Mouse (Mus musculus): Measurements from ENCODE around the gene Leprot. TPM values are rescaled to one million over a fixed set of nuclear protein-coding genes. Genes with fewer than 3 reads are reported as not detected.

Leprot gene
- total RNA-seq, 2 experiments from 2014 or later: 103 to 138 TPM

DNA sequence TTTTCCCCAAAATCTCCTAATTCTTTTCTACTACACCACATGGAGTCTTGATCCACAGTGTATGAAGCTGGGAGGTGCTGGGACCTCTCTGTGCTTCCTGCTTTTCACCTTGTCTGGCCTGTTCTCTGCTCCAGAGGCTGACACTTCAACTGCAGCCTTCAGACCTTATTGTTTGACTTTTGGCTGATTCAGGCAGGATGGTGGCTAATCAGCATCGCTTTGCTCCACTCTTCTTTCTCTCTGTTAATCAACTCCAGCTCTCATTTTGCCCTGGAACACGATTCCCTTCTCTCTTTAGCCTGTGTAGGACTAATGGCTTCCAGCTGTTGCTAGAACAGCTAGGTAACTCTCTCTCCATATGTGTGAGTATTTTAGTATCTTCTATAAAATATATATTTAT, 59.7 kb downstream of the Leprot start:
- no peak for ATAC-seq (replicated peaks; ENCODE audit: low FRiP score, low TSS enrichment, poor library complexity, severe bottlenecking)

DNA sequence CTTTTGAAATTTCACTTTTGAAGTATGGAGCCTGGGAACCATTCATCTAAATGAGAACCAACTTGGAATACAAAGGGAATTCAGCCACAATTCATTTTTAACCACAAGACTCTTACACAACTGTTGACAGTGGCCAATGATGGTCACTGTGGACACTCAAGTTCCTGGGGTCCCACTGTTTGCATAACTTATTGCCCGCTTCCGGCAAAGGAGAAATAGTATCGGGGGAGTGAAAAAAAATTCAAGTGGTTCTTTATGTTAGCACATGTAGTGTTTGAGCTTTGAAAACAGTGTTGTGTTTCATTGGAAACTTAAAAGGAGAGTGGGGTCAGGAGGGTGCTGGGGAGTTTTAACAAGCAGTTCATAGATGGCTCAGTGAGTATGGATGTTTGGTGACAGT, 60.4 kb downstream of the Leprot start:
- no peak for ATAC-seq (replicated peaks; ENCODE audit: low FRiP score, low TSS enrichment, poor library complexity, severe bottlenecking)

Other genes with a start within 250 kb of the Leprot start
- 0.07 TPM in 1 of 2 replicates, not detected in the other for gene Ak4, start 228.4 kb upstream of the Leprot start, total RNA-seq (2014; fragmentation: Nextera tagmentation)
- 0.61 and 1.9 TPM in 2 replicates for gene Ak4, start 228.4 kb upstream of the Leprot start, total RNA-seq (2017)
- gene Dnajc6, start 151.1 kb upstream of the Leprot start, total RNA-seq (2014; fragmentation: Nextera tagmentation): 35.2 and 35.5 TPM in 2 replicates
- gene Dnajc6, start 151.1 kb upstream of the Leprot start, total RNA-seq (2017): 40.5 and 40.8 TPM in 2 replicates
- gene Lepr, start 69.7 kb downstream of the Leprot start, total RNA-seq (2014; fragmentation: Nextera tagmentation): not detected in 2 replicates
- gene Lepr, start 69.7 kb downstream of the Leprot start, total RNA-seq (2017): 0.11 TPM in 1 of 2 replicates, not detected in the other
- not detected in 2 replicates for gene B020004J07Rik, start 196.3 kb downstream of the Leprot start, total RNA-seq (2014; fragmentation: Nextera tagmentation)
- gene B020004J07Rik, start 196.3 kb downstream of the Leprot start, total RNA-seq (2017): not detected in 2 replicates
- not detected in 2 replicates for gene C130073F10Rik, start 246.1 kb downstream of the Leprot start, total RNA-seq (2014; fragmentation: Nextera tagmentation)
- not detected in 2 replicates for gene C130073F10Rik, start 246.1 kb downstream of the Leprot start, total RNA-seq (2017)

Data from megakaryocyte-erythroid progenitor cell, adult 5-6 weeks (primary cell).